Comparison of ENCODE assay signal across 8 mouse cellular contexts in genomic region chr13:80885103-80885833, GRCm38 (mm10). TPM values are rescaled to one million over a fixed set of nuclear protein-coding genes. Genes with fewer than 3 reads are reported as not detected.
DNase-seq lines count a peak whose midpoint lies in the region; ATAC-seq and TF ChIP-seq lines count a peak whose summit lies in the region.

No protein-coding gene starts in this region.

- H3K27ac ChIP-seq in forebrain, embryonic 14.5 days (ENCODE audit: low read depth, low read length): peak overlapping the region; percentile 100
- peak overlapping the region; percentile 100 for H3K27ac ChIP-seq in liver, postnatal 0 days (ENCODE audit: low read depth)
- peak overlapping the region; percentile 100 for H3K27ac ChIP-seq in neural tube, embryonic 13.5 days (replicated peaks)

- no peaks in the 10 kb centered on the region for H3K9me3 ChIP-seq in forebrain, embryonic 14.5 days (replicated peaks; ENCODE audit: control insufficient read depth, low read length)
- no peaks in the 10 kb centered on the region for H3K9me3 ChIP-seq in liver, postnatal 0 days (ENCODE audit: low read length)
- H3K9me3 ChIP-seq in neural tube, embryonic 13.5 days: no peaks in the 10 kb centered on the region

- peak overlapping the region; percentile 99 for H3K9ac ChIP-seq in forebrain, embryonic 14.5 days (ENCODE audit: low read length)
- peak overlapping the region; percentile 99 for H3K9ac ChIP-seq in liver, postnatal 0 days (replicated peaks)
- H3K9ac ChIP-seq in neural tube, embryonic 13.5 days: peak overlapping the region; percentile 100

- TF ChIP-seq CTCF in liver, postnatal 0 days (IDR thresholded peaks at IDR 0.05; ENCODE audit: low read depth): no peak

- under 1% methylated on average over 47 of the region's 47 CpGs for WGBS in forebrain, embryonic 14.5 days
- WGBS in large intestine, adult 2 months: under 1% methylated on average over 47 of the region's 47 CpGs
- 3% methylated on average over 47 of the region's 47 CpGs for WGBS in liver, postnatal 0 days (ENCODE audit: insufficient replicate concordance)
- 1% methylated on average over 47 of the region's 47 CpGs for WGBS in neural tube, embryonic 13.5 days

- TF ChIP-seq EP300 in liver, postnatal 0 days (IDR thresholded peaks at IDR 0.05; ENCODE audit: low read depth): peak; percentile 78; the same call in 1 of the 2 replicates

- H3K36me3 ChIP-seq in forebrain, embryonic 14.5 days (ENCODE audit: control insufficient read depth, insufficient read depth, low read length): peaks cover 17% of the 10 kb centered on the region
- H3K36me3 ChIP-seq in liver, postnatal 0 days (replicated peaks; ENCODE audit: insufficient read depth, low read length): peaks cover 18% of the 10 kb centered on the region
- H3K36me3 ChIP-seq in neural tube, embryonic 13.5 days: peaks cover 16% of the 10 kb centered on the region

- no peaks in the 10 kb centered on the region; the same call in 1 of the 2 replicates for H3K4me1 ChIP-seq in forebrain, embryonic 14.5 days (ENCODE audit: control insufficient read depth, insufficient read depth, low read length)
- peaks cover 5% of the 10 kb centered on the region; the same call in 1 of the 2 replicates for H3K4me1 ChIP-seq in liver, postnatal 0 days (ENCODE audit: insufficient read depth)
- peaks cover 9% of the 10 kb centered on the region for H3K4me1 ChIP-seq in neural tube, embryonic 13.5 days (replicated peaks)

- H3K4me2 ChIP-seq in forebrain, embryonic 14.5 days (ENCODE audit: low read length): peak overlapping the region; percentile 64
- peak overlapping the region; percentile 77 for H3K4me2 ChIP-seq in liver, postnatal 0 days (ENCODE audit: low read depth, low read length)
- peak overlapping the region; percentile 62 for H3K4me2 ChIP-seq in neural tube, embryonic 13.5 days

- H3K27me3 ChIP-seq in forebrain, embryonic 14.5 days (replicated peaks; ENCODE audit: control insufficient read depth, insufficient read depth, low read length): no peaks in the 10 kb centered on the region
- H3K27me3 ChIP-seq in liver, postnatal 0 days (ENCODE audit: insufficient read depth, low read length): no peaks in the 10 kb centered on the region
- no peaks in the 10 kb centered on the region for H3K27me3 ChIP-seq in neural tube, embryonic 13.5 days

- H3K4me3 ChIP-seq in forebrain, embryonic 14.5 days (ENCODE audit: low read depth, low read length): peak overlapping the region; percentile 95
- H3K4me3 ChIP-seq in liver, postnatal 0 days (ENCODE audit: low read depth, low read length): peak overlapping the region; percentile 84
- H3K4me3 ChIP-seq in neural tube, embryonic 13.5 days: peak overlapping the region; percentile 77

- intact Hi-C loops in heart, postnatal 14 days (cut with DNase I): loop anchor here (2.0 to 10.0 kb wide), 4 partner anchors 47 to 900 kb away; partner anchors contain the start of genes Cetn3 and Lysmd3

- peak; percentile 95 for DNase-seq in ES-CJ7 (ENCODE audit: low read depth, low spot score)
- DNase-seq in cerebellum, adult 11 months: peak; percentile 93
- peak; percentile 99 for DNase-seq in forebrain, embryonic 14.5 days (ENCODE audit: low spot score)
- DNase-seq in heart, postnatal 14 days: peak; percentile 89 to 93
- peak; percentile 89 for DNase-seq in large intestine, adult 2 months (ENCODE audit: low read depth, low spot score)
- peak; percentile 97 for DNase-seq in liver, postnatal 0 days
- peak; percentile 95 for DNase-seq in telencephalon, adult 2 months (ENCODE audit: low read depth, low spot score)

- ATAC-seq in forebrain, embryonic 14.5 days: peak; percentile 88
- ATAC-seq in liver, postnatal 0 days: peak; percentile 83
- peak; percentile 93 for ATAC-seq in neural tube, embryonic 13.5 days (ENCODE audit: low read depth)

RNA-seq across cellular contexts. Expression of gene Arrdc3, which starts 2.1 kb away (rescaled TPM):
- polyA plus RNA-seq in forebrain, embryonic 14.5 days (2014; fragmentation: Nextera tagmentation; extraction: Ambion mirVana): 56.0 and 77.6 TPM in 2 replicates
- 10 to 100 TPM; 32.7 to 34.9 TPM for total RNA-seq in heart, postnatal 14 days (2021)
- 12.8 and 15.5 TPM in 2 replicates for polyA plus RNA-seq in large intestine, adult 2 months (2012; rRNA removed)
- 26.4 and 26.9 TPM in 2 replicates for polyA plus RNA-seq in liver, postnatal 0 days (2015; fragmentation: Nextera tagmentation; extraction: Ambion mirVana)
- 43.7 and 50.7 TPM in 2 replicates for polyA plus RNA-seq in neural tube, embryonic 13.5 days (2015; fragmentation: Nextera tagmentation; extraction: Ambion mirVana)

Comparison
In these comparisons a context has a peak if more than half of its experiments do, and no peak if none do; other contexts are left out.
1. Peak in every context shown above with its lines: DNase-seq, ATAC-seq, H3K4me3 ChIP-seq and H3K27ac ChIP-seq.